Mouse (Mus musculus): ENCODE data around the gene Phlda2. TPM values are rescaled to one million over a fixed set of nuclear protein-coding genes. Genes with fewer than 3 reads are reported as not detected.
A peak's percentile ranks its signal among the peaks of the same experiment; 100 is the strongest.

Phlda2 gene
- polyA plus RNA-seq, 1 experiment from 2014 or later: 3.9 TPM

DNA sequence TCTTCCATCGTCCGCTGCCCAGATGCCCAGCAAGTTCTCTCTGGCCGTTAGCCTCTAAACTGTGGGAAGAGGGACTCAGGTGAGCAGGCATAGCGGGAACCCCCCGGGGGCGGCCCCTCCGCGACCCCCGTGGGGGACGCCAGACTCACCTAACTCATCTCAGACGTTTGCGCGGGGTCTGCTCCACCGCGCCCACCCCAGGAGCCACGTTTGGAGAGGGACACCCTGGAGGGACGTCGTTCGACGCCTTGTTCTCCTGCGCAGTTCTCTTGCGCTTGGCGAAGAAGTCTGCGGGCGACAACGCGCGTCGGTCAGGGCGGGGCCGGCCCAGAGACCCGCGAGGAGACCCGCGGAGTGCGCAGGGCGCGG lies 44.0 kb downstream of the Phlda2 start:
- Histone ChIP-seq H3K9ac (peak overlapping the region; percentile 70), H3K4me1 (ENCODE audit: insufficient read depth) (peaks cover 4% of the 10 kb centered on the region; the same call in 1 of the 2 replicates), H3K9me3 (ENCODE audit: low read depth, low read length) (peaks cover 22% of the 10 kb centered on the region; the same call in 1 of the 2 replicates), H3K27ac (ENCODE audit: low read depth) (peak overlapping the region; percentile 61; the same call in 1 of the 2 replicates), H3K27me3 (ENCODE audit: insufficient read depth, low read length) (no peaks in the 10 kb centered on the region), H3K4me2 (peak overlapping the region; percentile 70), H3K4me3 (ENCODE audit: low read depth, low read length) (peak overlapping the region; percentile 58), H3K36me3 (ENCODE audit: insufficient read depth) (no peaks in the 10 kb centered on the region)
- 13% methylated on average over 38 of the region's 38 CpGs for WGBS
- ATAC-seq (ENCODE audit: insufficient read depth): no peak; the same call in none of the 2 replicates
- TF ChIP-seq CTCF (IDR thresholded peaks at IDR 0.05; ENCODE audit: low read depth): no peak
- DNase-seq: no peak

Other genes with a start within 250 kb of the Phlda2 start
- 587 and 596 TPM in 2 replicates for gene Cdkn1c, start 42.1 kb downstream of the Phlda2 start, polyA plus RNA-seq (2014; fragmentation: Nextera tagmentation; extraction: Ambion mirVana)
- 0.91 and 1.4 TPM in 2 replicates for gene Slc22a18, start 29.4 kb downstream of the Phlda2 start, polyA plus RNA-seq (2014; fragmentation: Nextera tagmentation; extraction: Ambion mirVana)
- gene Nap1l4, start 46.0 kb upstream of the Phlda2 start, polyA plus RNA-seq (2014; fragmentation: Nextera tagmentation; extraction: Ambion mirVana): 132 and 141 TPM in 2 replicates
- gene Cars, start 96.9 kb upstream of the Phlda2 start, polyA plus RNA-seq (2014; fragmentation: Nextera tagmentation; extraction: Ambion mirVana): 59.8 and 65.9 TPM in 2 replicates
- gene Tnfrsf26, start 125.6 kb upstream of the Phlda2 start, polyA plus RNA-seq (2014; fragmentation: Nextera tagmentation; extraction: Ambion mirVana): 0.11 and 0.24 TPM in 2 replicates
- gene Tnfrsf22, start 146.5 kb upstream of the Phlda2 start, polyA plus RNA-seq (2014; fragmentation: Nextera tagmentation; extraction: Ambion mirVana): 9.3 and 13.6 TPM in 2 replicates
- gene Tnfrsf23, start 182.7 kb upstream of the Phlda2 start, polyA plus RNA-seq (2014; fragmentation: Nextera tagmentation; extraction: Ambion mirVana): 0.95 and 1.1 TPM in 2 replicates